Mouse (Mus musculus) megakaryocyte, embryonic 14.5 days (primary cell): Measurements from ENCODE around the gene Mmd.

Experiments
- FLI1 ChIP-seq: IDR thresholded peaks from 2 replicates; pipeline ENCODE4 v1.6.1; 2012; ENCODE audit warnings: low read length, inconsistent platforms, mixed read lengths
- GATA1 ChIP-seq: IDR thresholded peaks from 3 replicates; pipeline ENCODE4 v1.6.1; 2012; ENCODE audit warnings: mixed read lengths, low read length, inconsistent platforms, borderline replicate concordance

DNA sequence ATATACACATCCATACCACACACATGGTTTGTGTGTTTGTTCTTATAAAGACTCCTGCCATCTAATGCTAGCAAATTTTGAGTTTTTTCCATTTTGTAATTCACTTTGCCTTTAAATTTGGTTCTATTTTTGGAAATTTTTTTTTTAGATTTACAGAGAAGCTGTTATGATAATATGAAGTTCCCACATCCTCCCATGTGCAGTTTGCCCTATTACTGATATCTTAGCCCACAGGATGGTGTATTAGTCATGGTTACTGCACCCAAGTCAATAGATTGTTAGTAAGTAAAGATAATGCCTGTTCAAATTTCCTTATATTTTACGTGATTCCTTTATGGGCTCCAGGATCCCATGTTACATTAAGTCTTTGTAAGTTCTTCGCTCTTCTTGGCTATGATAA, 45.4 kb downstream of the Mmd start:
- TF ChIP-seq GATA1 (no peak), FLI1 (no peak)
